Mouse (Mus musculus) 3134 (cell line): ENCODE data around the gene Radil.

ENCODE experiments used
- DNase-seq: peaks from one replicate; pipeline ENCODE4 v3.0.0-alpha.2; 2011; ENCODE audit warnings: low spot score; ENCODE audit not compliant: insufficient read length; ENCODE audit errors: extremely low read depth

Gene Radil

DNA sequence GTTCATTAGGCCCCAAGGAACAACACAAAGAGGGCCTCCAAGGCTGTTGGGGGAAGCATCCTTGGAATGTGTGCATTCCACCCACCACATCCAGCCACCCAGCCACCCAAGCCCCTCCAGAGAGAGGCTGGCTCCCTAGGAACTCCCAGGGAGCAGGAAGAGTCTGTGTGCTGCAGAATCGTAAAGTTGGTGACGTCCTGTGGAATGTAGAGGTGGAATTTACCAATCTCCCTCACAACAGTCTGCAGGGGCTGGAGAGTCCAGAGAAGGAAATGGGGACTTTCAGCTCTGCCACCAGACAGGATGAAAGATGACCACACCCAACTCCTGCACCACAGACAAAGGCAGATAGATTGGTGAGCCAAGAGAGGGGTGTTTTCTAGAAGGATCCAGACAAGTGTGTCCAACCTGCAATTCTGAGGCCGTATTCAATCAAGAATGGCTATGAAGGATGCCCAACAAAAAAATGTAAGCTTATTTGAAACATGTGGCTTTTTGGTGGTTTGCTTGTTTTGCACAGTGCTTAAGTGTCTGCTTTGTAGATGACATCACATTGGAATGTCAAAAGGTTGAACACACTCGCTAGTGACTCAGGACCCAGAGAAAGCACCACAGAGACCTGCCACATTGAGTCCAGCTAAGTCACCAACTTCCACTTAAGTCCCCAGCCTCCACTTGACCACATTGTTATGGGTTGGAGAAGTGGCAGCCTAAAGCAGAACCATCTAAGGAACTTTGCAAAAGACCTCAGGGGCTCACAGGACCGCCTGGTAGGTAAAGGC, 5.7 kb downstream of the Radil start:
- peak; percentile 65 for DNase-seq

DNA sequence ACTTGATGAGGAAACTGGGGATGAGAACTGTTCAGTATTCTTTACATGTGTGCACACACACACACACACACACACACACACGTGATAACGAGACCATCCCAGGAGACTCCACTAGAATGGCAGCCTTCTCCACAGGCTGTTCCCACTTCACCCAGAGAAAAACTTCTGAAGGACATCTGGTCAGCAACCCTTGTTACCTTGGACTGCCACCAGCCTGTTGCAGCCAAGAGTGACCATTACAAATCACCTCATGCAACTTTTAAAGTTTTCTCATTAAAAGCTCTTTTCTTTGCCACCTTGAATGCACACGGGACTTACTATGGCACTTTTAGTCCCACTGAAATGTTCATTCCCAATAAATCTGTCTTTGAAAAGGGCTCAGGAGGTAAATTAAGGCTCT, 13.6 kb downstream of the Radil start:
- no peak for DNase-seq

DNA sequence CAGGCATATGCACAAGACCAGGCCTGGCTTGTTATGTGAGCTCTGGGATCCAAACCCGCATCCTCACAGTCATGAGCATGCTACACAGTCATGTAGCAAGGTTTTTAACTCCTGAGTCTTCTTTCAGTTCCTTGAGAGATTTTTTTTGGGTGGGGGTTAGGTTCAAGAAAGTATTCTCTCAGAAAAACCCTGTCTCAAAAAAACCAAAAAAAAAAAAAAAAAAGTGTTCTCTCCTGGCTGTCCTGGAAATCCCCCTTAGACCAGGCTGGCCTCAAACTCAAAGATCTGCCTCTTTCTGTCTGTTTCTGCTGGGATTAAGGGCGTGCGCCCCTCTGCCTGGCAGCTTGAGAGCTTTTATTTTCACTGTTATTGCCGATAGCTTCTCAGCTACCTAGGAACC, 15.5 kb downstream of the Radil start:
- no peak for DNase-seq

DNA sequence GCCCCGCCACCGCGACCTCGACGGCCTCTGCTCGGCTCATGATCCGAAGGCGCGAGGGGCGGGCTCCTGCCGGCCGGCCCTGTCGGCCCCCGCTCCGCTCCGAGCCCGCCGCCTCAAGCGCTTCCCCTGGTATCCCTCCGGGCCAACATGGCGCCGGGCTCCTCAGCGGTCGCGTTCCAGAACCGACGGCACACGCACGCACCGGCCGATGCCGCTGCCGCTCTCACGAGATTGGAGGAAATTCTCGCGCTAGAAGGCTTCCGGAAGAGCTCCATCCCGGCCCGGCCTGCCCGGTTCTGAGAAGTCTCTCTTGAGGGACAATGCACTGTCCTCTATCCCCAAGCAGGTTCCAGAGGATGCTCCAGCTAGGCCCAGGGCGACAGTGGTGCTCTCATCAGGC, 21.0 kb downstream of the Radil start, which contains the start of gene Papolb:
Papolb (minus strand) TSS at position 162 of the 400 bp plus-strand sequence.
- no peak for DNase-seq

DNA sequence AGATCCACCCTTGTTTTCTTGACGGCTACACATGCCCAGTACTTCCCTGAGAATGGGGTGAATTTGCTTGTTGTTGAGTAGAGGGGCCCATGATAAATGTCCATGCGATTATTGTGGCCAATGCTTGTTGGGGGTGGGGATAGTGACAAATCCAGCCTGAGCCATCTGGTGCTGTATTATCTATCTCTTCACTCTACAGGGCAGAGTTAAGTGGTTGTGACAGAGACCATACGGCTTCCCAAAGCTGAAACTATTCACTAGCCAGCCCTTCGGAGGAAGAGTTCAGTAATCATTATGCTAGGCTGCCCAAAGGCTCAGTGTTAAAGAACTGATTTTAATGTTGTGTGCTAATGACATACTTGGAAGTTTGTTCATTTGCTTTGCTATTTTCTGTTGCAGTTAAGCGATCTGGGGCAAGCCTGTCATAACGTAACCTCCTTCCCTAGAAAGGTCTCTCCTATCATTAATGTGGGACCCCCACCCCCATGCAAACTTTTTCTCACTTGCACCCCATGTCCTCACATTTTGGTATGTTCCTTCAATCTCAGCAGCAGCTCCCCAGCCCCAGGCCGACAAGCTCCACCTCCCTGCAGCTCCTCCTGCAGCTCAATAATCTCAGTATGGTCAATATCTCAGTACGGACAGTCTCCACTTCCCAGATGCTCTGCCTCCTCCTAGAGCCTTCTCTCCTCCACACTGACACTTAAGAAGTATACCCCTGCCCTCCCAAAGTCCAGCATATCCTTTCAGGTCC, 26.0 kb downstream of the Radil start:
- no peak for DNase-seq

DNA sequence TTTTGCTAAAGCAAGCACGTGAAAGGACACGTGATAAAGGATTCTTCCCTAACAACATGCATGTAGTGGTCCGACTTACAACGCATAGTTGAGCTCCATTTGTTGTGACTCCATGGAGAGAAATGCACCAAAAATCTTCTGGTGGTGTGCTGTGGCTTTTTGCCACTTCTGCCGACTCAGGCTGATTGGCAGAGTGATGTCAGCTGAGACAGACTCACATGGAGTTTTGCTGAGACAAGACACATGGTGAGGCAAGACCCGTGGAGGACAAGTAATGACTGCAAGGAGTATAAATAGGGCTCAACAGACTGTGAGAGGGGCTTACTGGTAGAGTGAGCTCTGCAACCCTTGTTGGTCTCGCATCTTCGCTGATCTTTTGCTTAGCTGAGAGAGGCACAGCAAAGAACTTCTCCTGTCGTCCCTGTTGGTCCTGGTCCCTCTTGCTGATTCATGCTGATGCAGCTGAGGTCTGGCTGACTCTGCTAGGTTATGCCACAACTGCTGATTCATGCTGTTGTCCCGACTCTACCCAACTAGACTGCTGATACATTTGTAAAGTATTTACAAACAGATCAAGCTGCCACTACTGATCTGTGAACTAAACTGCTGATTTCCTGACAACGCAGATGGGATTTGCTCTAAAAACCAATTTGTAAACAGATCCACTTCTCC, 29.6 kb downstream of the Radil start:
- DNase-seq, result peak; percentile 64

DNA sequence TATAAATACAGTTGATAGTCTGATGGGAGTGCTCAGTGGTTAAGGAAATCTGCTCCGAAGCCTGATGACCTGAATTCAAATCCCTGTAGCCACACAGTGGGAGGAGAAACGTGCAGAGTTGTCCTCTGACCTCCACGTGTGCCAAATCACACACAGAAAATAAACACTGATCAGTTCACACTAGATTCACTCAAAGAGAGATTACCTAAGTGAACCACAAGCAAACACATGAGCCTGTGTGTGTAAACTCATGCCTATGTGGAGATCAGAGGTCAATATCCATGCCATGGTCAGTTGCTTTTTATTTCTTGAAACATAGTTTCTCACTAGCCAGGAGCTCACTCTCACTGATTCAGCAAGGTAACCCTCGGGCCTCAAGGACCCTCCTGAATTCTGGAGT, 30.5 kb downstream of the Radil start:
- no peak for DNase-seq

DNA sequence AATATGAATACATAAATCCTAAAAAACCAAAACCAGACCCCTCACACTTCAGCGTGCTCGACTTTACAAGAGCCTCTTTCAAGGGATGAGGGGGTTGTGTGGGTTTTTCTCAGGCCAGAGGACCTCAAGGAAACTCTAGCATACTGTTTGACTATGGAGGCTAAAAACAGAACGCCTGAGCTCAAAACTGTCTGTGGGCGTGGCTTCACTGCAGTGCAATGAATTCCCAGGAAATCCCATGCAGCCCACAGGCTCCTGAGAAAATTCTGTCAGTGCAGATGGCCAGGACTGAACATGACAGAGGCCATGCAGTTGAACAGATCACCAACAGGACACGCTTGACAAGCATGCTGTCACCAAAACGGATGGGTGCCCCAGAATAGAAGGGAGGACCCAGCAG, 31.9 kb downstream of the Radil start:
- DNase-seq, result no peak

DNA sequence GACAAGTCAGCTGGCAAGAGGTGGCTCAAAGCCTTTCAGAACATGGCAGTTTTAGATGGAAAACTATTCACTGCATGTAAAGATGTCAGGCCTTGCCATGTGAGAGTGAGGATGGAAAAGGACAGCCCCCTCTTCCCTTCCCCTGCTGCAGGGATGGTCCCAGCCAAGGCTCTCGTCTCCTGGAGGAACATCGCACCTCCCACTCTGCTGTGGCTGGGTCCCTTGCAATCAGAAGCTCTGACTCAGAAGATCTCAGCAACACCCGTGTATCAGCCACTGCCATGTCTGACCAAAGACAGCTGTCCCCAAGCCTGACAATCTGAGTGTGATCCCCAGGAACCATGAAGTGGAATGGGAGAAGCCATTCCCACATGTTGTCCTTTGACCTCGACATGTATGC, 38.8 kb downstream of the Radil start:
- no peak for DNase-seq

DNA sequence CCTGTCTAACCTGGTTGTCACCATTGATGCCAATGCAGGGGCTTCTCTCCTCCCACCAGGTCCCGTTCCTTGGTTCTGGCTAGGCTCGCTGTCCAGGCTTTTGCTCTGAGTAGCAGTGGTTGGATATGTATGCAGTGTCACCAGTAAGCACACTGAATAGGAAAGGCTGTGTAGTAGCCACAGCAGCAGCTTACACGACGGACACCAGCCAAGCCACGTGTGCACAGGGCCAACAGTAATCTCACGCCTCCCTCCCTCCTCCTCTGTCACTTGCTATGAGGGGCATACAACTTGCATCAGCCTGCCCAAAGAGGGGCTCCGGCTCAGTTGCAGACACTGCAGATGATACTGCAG, 40.9 kb downstream of the Radil start:
- no peak for DNase-seq

DNA sequence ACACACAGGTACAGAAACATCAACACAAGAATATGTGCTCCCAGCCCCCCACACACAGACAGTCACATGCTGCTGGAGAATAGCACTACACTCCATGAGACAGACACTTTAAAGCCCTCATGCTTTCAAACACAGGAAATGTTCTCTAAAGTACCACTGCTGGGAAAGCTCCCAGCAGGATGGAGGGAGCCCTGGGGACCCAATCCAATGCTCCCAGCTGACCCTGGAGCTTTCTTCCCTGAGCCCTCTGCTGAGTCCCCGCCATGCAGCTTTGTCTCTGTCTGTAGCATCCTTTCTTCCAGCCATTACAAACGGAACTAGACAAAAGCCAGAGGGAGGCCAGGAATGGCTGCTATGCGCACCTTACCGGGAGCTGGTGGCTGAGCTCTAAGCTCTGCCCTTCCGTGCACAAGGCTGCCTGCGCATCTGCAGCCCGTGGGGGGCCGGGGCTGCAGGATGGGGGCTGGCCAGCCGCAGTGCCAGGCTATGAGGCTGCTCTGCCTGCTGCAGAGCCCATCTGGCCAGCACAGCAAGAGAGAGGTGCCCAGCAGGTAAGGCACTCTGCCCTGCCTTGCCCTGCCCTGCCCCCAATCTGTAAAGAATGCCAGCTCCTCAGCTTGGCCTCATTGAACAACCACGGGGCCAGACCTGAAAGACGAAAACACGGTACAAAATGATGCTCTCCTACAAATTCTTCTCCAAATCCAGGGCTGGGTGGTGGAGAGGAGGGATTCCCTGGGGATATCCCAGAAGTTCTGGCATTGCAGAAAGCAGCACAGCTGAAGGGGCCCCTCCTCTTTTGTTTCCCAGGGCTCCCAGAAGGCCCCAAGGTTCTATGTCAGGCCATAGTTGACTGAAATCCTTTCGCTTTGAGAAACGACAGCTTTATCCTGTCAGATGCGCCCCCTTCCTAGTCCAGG, 41.5 kb downstream of the Radil start:
- no peak for DNase-seq

DNA sequence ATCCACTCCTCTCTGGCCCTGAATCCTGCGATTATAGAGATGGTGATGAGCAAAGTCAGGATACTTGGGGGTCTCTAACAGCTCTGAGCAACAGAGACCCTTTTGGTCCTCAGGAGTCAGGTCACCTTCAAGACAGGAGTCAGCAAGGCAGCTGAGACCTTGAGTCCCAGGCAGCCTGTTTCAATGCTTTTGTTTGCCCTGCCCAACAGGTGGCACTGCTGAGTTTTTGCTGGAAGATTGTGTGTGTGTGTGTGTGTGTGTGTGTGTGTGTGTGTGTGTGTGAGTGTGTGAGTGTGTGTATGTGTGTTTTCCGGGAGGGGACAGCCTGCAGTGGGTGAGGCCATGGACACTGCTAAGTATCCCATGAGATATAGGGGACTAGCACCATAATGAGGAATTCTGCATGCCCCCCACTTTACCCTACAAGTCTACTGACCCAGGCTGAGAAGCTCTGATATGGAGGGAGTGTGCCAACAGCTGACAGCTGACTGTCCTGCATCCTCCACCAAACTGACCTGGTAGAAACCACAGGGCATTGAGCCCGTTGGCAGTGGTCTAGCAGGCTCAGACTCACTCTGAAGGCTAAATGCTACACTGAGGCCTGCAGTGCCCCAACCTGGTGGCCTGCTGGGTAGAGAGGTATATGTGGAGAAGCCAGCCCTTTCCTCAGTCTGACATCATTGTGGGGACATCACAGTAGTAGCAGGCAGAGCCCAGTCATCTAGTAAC, 45.0 kb downstream of the Radil start:
- DNase-seq, result no peak

DNA sequence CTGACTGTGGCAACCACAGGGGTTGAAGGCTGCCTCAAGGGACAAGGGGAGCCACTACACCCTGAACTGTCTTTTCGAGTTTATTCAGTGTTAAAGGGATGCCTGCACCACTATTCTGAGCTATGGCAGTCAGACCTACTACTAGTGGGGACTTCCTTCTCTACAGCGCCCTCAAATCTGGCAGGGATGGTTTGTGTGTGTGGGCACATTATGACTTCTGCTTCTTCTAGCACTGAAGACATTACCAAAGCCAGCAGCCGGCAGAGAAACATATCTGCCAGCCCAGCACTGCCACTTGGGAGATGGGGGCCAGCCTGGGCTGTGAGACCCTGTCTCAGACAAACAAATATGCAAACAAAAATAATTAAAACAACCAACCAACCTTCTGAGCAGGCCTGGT, 46.7 kb downstream of the Radil start:
- DNase-seq, result no peak

DNA sequence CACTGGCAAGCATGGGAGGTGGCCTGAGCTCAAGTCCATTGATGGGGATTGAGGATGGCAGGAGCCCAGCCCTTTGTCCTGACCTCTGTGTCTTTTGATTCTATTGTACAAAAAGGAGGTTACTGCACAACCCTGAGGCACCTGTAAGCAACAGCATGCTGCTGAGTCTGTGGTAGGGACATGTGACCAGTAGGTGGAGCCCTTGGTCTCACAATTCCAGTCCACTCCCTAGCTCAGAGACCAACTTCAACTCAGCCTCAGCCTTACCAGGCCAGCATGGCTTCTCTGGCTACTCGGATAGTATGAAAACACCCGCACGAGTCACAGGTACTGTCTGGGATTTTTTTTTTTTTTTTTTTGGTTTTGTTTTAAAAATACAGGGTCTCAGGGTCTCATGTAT, 48.5 kb downstream of the Radil start:
- no peak for DNase-seq

DNA sequence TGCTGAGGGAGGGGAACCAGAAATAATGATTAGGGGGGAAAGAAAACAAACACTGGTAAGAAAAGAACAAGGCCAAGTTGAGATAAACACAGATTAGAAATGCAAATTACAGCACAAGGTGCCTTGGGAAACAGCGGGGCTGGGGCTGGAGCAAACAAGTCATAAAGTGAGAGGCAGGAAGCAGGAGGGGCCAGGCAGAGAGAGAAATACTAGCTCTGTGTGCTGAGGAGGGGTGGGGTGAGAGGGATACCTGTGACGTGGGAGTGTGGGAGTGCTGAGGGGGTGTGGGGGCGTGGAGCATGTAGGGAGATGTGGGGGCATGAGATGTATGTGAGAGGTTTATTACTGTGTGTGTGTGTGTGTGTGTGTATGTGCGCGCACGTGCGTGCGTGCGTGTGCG, 50.0 kb downstream of the Radil start:
- no peak for DNase-seq

DNA sequence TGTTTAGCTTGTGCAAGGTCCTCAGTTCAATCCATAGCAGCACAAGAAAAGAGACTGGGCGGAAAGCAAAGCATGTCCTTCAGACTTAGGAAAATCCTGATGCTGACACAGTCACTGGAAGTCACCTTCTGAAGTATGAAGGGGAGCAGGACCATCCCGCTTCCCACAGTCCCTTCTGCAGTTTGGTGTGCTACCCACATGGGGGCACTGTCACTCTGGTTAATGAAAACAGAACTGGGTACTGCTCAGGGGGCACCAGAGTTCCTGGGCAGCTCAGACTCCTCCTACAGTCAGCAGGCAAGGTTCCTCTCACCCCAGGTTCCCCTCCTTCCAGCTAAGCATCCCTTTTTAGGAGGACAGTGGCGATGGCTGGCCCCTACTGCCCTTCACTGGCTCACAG, 51.9 kb downstream of the Radil start:
- DNase-seq, result no peak

DNA sequence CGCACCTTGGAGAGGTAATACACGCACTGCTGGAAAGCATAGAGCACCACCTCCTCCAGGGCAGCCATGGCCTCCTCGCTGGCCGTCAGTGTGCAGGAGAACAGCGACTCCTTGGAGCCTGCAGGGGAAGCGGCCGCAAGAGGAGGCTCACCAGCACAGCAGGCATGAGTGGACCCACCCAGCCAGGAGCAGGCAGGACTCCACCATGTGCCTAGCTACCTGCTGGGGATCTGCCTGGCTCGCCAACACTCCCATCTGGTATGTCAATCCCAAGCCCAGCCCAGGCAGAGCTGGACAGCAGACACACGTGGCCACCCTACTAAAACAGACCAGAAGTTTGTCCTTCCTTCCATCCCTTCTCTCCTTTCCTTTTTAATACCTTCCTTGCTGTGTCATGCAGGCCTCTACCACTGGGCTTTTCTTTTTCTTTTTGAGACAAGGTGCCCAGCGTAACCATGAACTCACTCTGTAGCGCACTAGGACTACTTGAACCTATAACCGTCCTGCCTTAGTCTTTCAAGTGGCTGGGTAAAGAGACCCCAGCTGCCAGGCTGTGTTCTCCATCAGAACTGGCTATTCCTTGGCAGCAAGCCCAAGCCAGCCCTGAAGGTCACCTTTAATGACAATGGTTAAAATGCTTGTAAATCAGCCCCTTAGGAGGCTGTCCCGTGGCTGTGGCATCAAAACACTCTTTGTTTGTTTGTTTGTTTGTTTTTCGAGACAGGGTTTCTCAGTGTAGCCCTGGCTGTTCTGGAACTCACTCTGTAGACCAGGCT, 55.4 kb downstream of the Radil start:
- DNase-seq, result no peak

DNA sequence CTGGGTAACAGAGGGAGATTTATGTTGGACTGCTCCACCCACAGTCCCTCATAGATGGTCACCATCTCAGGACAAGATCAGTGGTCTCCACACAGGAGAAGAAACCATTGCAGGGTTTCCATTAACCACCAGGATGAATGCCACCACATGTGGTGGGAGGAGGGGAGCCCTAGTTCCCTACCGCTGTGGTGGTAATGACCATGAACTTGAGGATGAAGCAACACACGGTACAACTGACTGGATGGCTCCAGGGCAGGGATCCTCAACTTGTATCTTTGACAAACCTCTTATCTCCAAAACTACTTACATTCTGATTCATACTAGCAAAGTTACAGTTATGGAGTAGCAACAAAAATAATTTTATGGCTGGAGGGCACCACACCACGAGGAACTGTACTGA, 57.6 kb downstream of the Radil start:
- DNase-seq, result no peak

DNA sequence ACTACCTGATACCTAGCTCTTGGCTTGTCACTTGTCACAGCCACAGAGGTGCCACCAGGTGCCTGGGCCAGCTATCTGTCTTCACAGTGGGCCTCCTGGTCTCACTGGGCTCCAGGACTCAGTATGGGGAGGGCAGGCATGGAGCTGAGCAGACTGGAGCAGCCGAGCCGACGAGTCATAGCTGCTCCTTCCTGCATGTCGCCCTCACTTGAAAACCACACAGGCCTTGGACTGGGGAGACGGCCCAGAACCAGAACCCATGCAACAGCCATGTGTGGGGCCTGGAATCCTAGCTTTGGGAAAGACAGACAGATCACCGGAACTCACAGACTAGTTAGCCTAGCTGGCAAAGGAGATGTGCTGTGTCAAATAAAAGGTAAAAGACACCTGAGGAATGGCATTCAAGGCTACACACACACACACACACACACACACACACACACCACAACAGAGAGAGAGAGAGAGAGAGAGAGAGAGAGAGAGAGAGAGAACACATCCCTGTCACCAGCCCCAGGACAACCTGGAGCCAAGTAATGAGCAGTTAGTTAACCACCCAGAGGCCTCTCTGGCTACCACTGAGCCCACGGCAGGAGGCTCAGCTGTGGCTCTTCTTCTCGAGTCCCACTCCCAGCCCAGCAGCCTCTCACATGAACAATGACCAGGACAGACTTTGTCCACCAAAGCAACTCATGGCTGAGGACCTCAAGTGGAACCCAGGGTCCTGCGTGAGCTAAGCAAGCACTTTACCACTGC, 60.8 kb downstream of the Radil start:
- no peak for DNase-seq
